Mouse (Mus musculus): ENCODE data around the gene Trpv3. TPM values are rescaled to one million over a fixed set of nuclear protein-coding genes. Genes with fewer than 3 reads are reported as not detected.

Trpv3 gene
- not detected in 2 replicates for polyA plus RNA-seq (2012)

GRCm38 (mm10) chr11:73267267-73267666, at the start of gene Trpv3:
Gene Trpv3, plus strand, starts transcription at chr11:73267388.

GRCm38 (mm10) chr11:73233992-73234391, 33.2 kb upstream of the Trpv3 start, which contains the start of gene Trpv1:
Gene Trpv1, plus strand, starts transcription at chr11:73234292.

GRCm38 (mm10) chr11:73329442-73329841, 62.3 kb downstream of the Trpv3 start, which contains the start of the genes Aspa, Gm49340 and Spata22:
Gene Aspa, minus strand, starts transcription at chr11:73329596.
Gene Gm49340, plus strand, starts transcription at chr11:73329741.
Gene Spata22, plus strand, starts transcription at chr11:73329741.

Other genes starting within 250 kb of the Trpv3 start
- gene Camkk1, start 248.4 kb upstream of the Trpv3 start, polyA plus RNA-seq (2012) = 1.5 and 2.8 TPM in 2 replicates
- 7.0 and 8.2 TPM in 2 replicates for gene Ncbp3, start 219.6 kb upstream of the Trpv3 start, polyA plus RNA-seq (2012)
- gene Itgae, start 176.8 kb upstream of the Trpv3 start, polyA plus RNA-seq (2012) = 0.05 and 0.09 TPM in 2 replicates
- gene Haspin, start 129.1 kb upstream of the Trpv3 start, polyA plus RNA-seq (2012) = 6.9 and 12.1 TPM in 2 replicates
- not detected in 2 replicates for gene P2rx5, start 107.0 kb upstream of the Trpv3 start, polyA plus RNA-seq (2012)
- 156 and 168 TPM in 2 replicates for gene Emc6, start 90.4 kb upstream of the Trpv3 start, polyA plus RNA-seq (2012)
- 6.4 and 8.2 TPM in 2 replicates for gene Tax1bp3, start 90.3 kb upstream of the Trpv3 start, polyA plus RNA-seq (2012)
- 5.6 and 6.5 TPM in 2 replicates for gene Ctns, start 68.3 kb upstream of the Trpv3 start, polyA plus RNA-seq (2012)
- gene Shpk, start 67.9 kb upstream of the Trpv3 start, polyA plus RNA-seq (2012) = 1.2 and 1.3 TPM in 2 replicates
- gene Trpv1, start 33.1 kb upstream of the Trpv3 start, polyA plus RNA-seq (2012) = not detected in 2 replicates
- gene Aspa, start 62.2 kb downstream of the Trpv3 start, polyA plus RNA-seq (2012) = 0.01 TPM in 1 of 2 replicates, not detected in the other
- gene Gm49340, start 62.4 kb downstream of the Trpv3 start, polyA plus RNA-seq (2012) = not detected in 2 replicates
- not detected in 2 replicates for gene Spata22, start 62.4 kb downstream of the Trpv3 start, polyA plus RNA-seq (2012)
- gene Olfr20, start 83.4 kb downstream of the Trpv3 start, polyA plus RNA-seq (2012) = not detected in 2 replicates
- gene Olfr376, start 103.9 kb downstream of the Trpv3 start, polyA plus RNA-seq (2012) = not detected in 2 replicates
- gene Olfr1, start 132.2 kb downstream of the Trpv3 start, polyA plus RNA-seq (2012) = 0.01 TPM in 1 of 2 replicates, not detected in the other
- not detected in 2 replicates for gene Olfr378, start 161.1 kb downstream of the Trpv3 start, polyA plus RNA-seq (2012)
- not detected in 2 replicates for gene Olfr380, start 190.1 kb downstream of the Trpv3 start, polyA plus RNA-seq (2012)
- gene Olfr381, start 224.2 kb downstream of the Trpv3 start, polyA plus RNA-seq (2012) = not detected in 2 replicates
- gene Olfr382, start 249.8 kb downstream of the Trpv3 start, polyA plus RNA-seq (2012) = not detected in 2 replicates

All from megakaryocyte-erythroid progenitor cell, adult 5 weeks (primary cell).